Mouse (Mus musculus): ENCODE data around the gene Noc4l. TPM values are rescaled to one million over a fixed set of nuclear protein-coding genes. Genes with fewer than 3 reads are reported as not detected.

Noc4l gene
- total and polyA plus RNA-seq, 2 experiments from 2014 or later = 43.9 to 48.7 TPM

- Histone ChIP-seq H3K4me1 (ENCODE audit: insufficient read depth, low read length) (no peaks in the 10 kb centered on the region), H3K9ac (replicated peaks; ENCODE audit: low read length, poor library complexity, severe bottlenecking) (no peak overlapping the region), H3K27ac (ENCODE audit: low read depth, low read length) (no peak overlapping the region), H3K4me3 (ENCODE audit: low read depth, low read length) (no peak overlapping the region), H3K27me3 (ENCODE audit: insufficient read depth, low read length) (no peaks in the 10 kb centered on the region), H3K9me3 (ENCODE audit: low read length) (no peaks in the 10 kb centered on the region), H3K36me3 (ENCODE audit: insufficient read depth, low read length) (peaks cover 62% of the 10 kb centered on the region), H3K4me2 (ENCODE audit: low read depth, low read length, poor library complexity, severe bottlenecking) (no peak overlapping the region)
- no peak for DNase-seq (ENCODE audit: low spot score)
- no peak for ATAC-seq (ENCODE audit: low FRiP score)
- TF ChIP-seq CTCF (IDR thresholded peaks at IDR 0.05) = no peak
- 88% methylated on average over 2 of the region's 2 CpGs for WGBS
Observed at GRCm38 (mm10) chr5:110664041-110664440, 10.8 kb upstream of the Noc4l start.

GRCm38 (mm10) chr5:110659682-110660081 is 6.5 kb upstream of the Noc4l start:
- Histone ChIP-seq H3K36me3 (ENCODE audit: insufficient read depth, low read length) (peaks cover 59% of the 10 kb centered on the region), H3K27me3 (ENCODE audit: insufficient read depth, low read length) (no peaks in the 10 kb centered on the region), H3K9ac (replicated peaks; ENCODE audit: low read length, poor library complexity, severe bottlenecking) (no peak overlapping the region), H3K4me3 (ENCODE audit: low read depth, low read length) (no peak overlapping the region), H3K4me2 (ENCODE audit: low read depth, low read length, poor library complexity, severe bottlenecking) (no peak overlapping the region), H3K4me1 (ENCODE audit: insufficient read depth, low read length) (no peaks in the 10 kb centered on the region), H3K9me3 (ENCODE audit: low read length) (no peaks in the 10 kb centered on the region), H3K27ac (ENCODE audit: low read depth, low read length) (no peak overlapping the region)
- no peak for ATAC-seq (ENCODE audit: low FRiP score)
- DNase-seq (ENCODE audit: low spot score) = no peak
- TF ChIP-seq CTCF (IDR thresholded peaks at IDR 0.05) = no peak

- peak overlapping the region; percentile 94 for H3K4me2 ChIP-seq (ENCODE audit: low read depth, low read length, poor library complexity, severe bottlenecking)
- 0 out of 2 replicates have a peak overlapping the region, but pooled peaks have one; percentile 48 for H3K27ac ChIP-seq (ENCODE audit: low read depth, low read length)
- peak overlapping the region; percentile 72 for H3K4me3 ChIP-seq (ENCODE audit: low read depth, low read length)
- no peaks in the 10 kb centered on the region for H3K27me3 ChIP-seq (ENCODE audit: insufficient read depth, low read length)
- ATAC-seq (ENCODE audit: low FRiP score) (peak; percentile 53), DNase-seq (ENCODE audit: low spot score) (no peak)
- peaks cover 11% of the 10 kb centered on the region for H3K4me1 ChIP-seq (ENCODE audit: insufficient read depth, low read length)
- TF ChIP-seq CTCF (IDR thresholded peaks at IDR 0.05) = no peak
- H3K36me3 ChIP-seq (ENCODE audit: insufficient read depth, low read length) = peaks cover 66% of the 10 kb centered on the region
- H3K9me3 ChIP-seq (ENCODE audit: low read length) = no peaks in the 10 kb centered on the region
- H3K9ac ChIP-seq (replicated peaks; ENCODE audit: low read length, poor library complexity, severe bottlenecking) = peak overlapping the region; percentile 60
- 1% methylated on average over 37 of the region's 37 CpGs for WGBS
Observed at GRCm38 (mm10) chr5:110653686-110654085, 469 bp upstream of the Noc4l start.

- no peak for TF ChIP-seq CTCF (IDR thresholded peaks at IDR 0.05)
- ATAC-seq (ENCODE audit: low FRiP score) (no peak), DNase-seq (ENCODE audit: low spot score) (no peak)
- no peak overlapping the region for H3K4me3 ChIP-seq (ENCODE audit: low read depth, low read length)
- H3K27me3 ChIP-seq (ENCODE audit: insufficient read depth, low read length) = no peaks in the 10 kb centered on the region
- H3K4me1 ChIP-seq (ENCODE audit: insufficient read depth, low read length) = no peaks in the 10 kb centered on the region
- no peaks in the 10 kb centered on the region for H3K9me3 ChIP-seq (ENCODE audit: low read length)
- no peak overlapping the region for H3K9ac ChIP-seq (replicated peaks; ENCODE audit: low read length, poor library complexity, severe bottlenecking)
- H3K4me2 ChIP-seq (ENCODE audit: low read depth, low read length, poor library complexity, severe bottlenecking) = no peak overlapping the region
- peaks cover 43% of the 10 kb centered on the region for H3K36me3 ChIP-seq (ENCODE audit: insufficient read depth, low read length)
- no peak overlapping the region for H3K27ac ChIP-seq (ENCODE audit: low read depth, low read length)
Observed at GRCm38 (mm10) chr5:110646377-110646776, 6.8 kb downstream of the Noc4l start.

GRCm38 (mm10) chr5:110639459-110639858 is 13.8 kb downstream of the Noc4l start:
- DNase-seq (ENCODE audit: low spot score) (peak; percentile 70), ATAC-seq (ENCODE audit: low FRiP score) (no peak)
- Histone ChIP-seq H3K36me3 (ENCODE audit: insufficient read depth, low read length) (no peaks in the 10 kb centered on the region), H3K27ac (ENCODE audit: low read depth, low read length) (no peak overlapping the region), H3K4me2 (ENCODE audit: low read depth, low read length, poor library complexity, severe bottlenecking) (no peak overlapping the region), H3K4me3 (ENCODE audit: low read depth, low read length) (no peak overlapping the region), H3K9ac (replicated peaks; ENCODE audit: low read length, poor library complexity, severe bottlenecking) (no peak overlapping the region), H3K27me3 (ENCODE audit: insufficient read depth, low read length) (no peaks in the 10 kb centered on the region), H3K9me3 (ENCODE audit: low read length) (no peaks in the 10 kb centered on the region), H3K4me1 (ENCODE audit: insufficient read depth, low read length) (no peaks in the 10 kb centered on the region)
- TF ChIP-seq CTCF (IDR thresholded peaks at IDR 0.05) = peak; percentile 89
- 26% methylated on average over 12 of the region's 12 CpGs for WGBS

- Histone ChIP-seq H3K4me2 (ENCODE audit: low read depth, low read length, poor library complexity, severe bottlenecking) (no peak overlapping the region), H3K27ac (ENCODE audit: low read depth, low read length) (no peak overlapping the region), H3K9me3 (ENCODE audit: low read length) (no peaks in the 10 kb centered on the region), H3K4me1 (ENCODE audit: insufficient read depth, low read length) (no peaks in the 10 kb centered on the region), H3K4me3 (ENCODE audit: low read depth, low read length) (no peak overlapping the region), H3K27me3 (ENCODE audit: insufficient read depth, low read length) (no peaks in the 10 kb centered on the region), H3K9ac (replicated peaks; ENCODE audit: low read length, poor library complexity, severe bottlenecking) (no peak overlapping the region), H3K36me3 (ENCODE audit: insufficient read depth, low read length) (no peaks in the 10 kb centered on the region)
- no peak for ATAC-seq (ENCODE audit: low FRiP score)
- 79% methylated on average over 7 of the region's 7 CpGs for WGBS
- no peak for DNase-seq (ENCODE audit: low spot score)
- peak; percentile 35 for TF ChIP-seq CTCF (IDR thresholded peaks at IDR 0.05)
Observed at GRCm38 (mm10) chr5:110638306-110639074, 14.7 kb downstream of the Noc4l start.

All from midbrain, postnatal 0 days (tissue).